Mouse (Mus musculus): ENCODE results near the gene Slmap.
A peak's percentile ranks its signal among the peaks of the same experiment; 100 is the strongest.
"Not testable (repeated sequence)": the region's sequence is repeated elsewhere in the genome, so short reads cannot be mapped to it uniquely, and the experiment has no call there.

Slmap gene

GRCm38 (mm10) chr14:26534757-26535479, at the start of gene Slmap:
TSS of gene Slmap (minus strand) at chr14:26534931.
- peak; percentile 99 for DNase-seq (ENCODE audit: low read depth, low spot score)

- DNase-seq (ENCODE audit: low read depth, low spot score) = no peak
Observed at GRCm38 (mm10) chr14:26583645-26584044, 48.9 kb upstream of the Slmap start.

- DNase-seq (ENCODE audit: low read depth, low spot score) = peak; percentile 79
Observed at GRCm38 (mm10) chr14:26579346-26580343, 44.9 kb upstream of the Slmap start.

- no peak for DNase-seq (ENCODE audit: low read depth, low spot score)
Observed at GRCm38 (mm10) chr14:26578791-26579191, 44.1 kb upstream of the Slmap start.

- no peak for DNase-seq (ENCODE audit: low read depth, low spot score)
Observed at GRCm38 (mm10) chr14:26576255-26576780, 41.6 kb upstream of the Slmap start.

GRCm38 (mm10) chr14:26573556-26573955, 38.8 kb upstream of the Slmap start, which contains the start of gene Dennd6a:
TSS of gene Dennd6a (plus strand) at chr14:26573856.
- DNase-seq (ENCODE audit: low read depth, low spot score) = not testable (repeated sequence)

- DNase-seq (ENCODE audit: low read depth, low spot score) = no peak
Observed at GRCm38 (mm10) chr14:26571951-26572675, 37.4 kb upstream of the Slmap start.

GRCm38 (mm10) chr14:26569880-26570279, 35.1 kb upstream of the Slmap start:
- DNase-seq (ENCODE audit: low read depth, low spot score) = no peak

- no peak for DNase-seq (ENCODE audit: low read depth, low spot score)
Observed at GRCm38 (mm10) chr14:26562247-26562646, 27.5 kb upstream of the Slmap start.

- no peak for DNase-seq (ENCODE audit: low read depth, low spot score)
Observed at GRCm38 (mm10) chr14:26558536-26558935, 23.8 kb upstream of the Slmap start.

- no peak for DNase-seq (ENCODE audit: low read depth, low spot score)
Observed at GRCm38 (mm10) chr14:26557581-26557980, 22.9 kb upstream of the Slmap start.

- no peak for DNase-seq (ENCODE audit: low read depth, low spot score)
Observed at GRCm38 (mm10) chr14:26552853-26553252, 18.1 kb upstream of the Slmap start.

- DNase-seq (ENCODE audit: low read depth, low spot score) = no peak
Observed at GRCm38 (mm10) chr14:26552441-26552840, 17.7 kb upstream of the Slmap start.

- DNase-seq (ENCODE audit: low read depth, low spot score) = no peak
Observed at GRCm38 (mm10) chr14:26550712-26551111, 16.0 kb upstream of the Slmap start.

- DNase-seq (ENCODE audit: low read depth, low spot score) = no peak
Observed at GRCm38 (mm10) chr14:26547516-26548488, 13.1 kb upstream of the Slmap start.

- no peak for DNase-seq (ENCODE audit: low read depth, low spot score)
Observed at GRCm38 (mm10) chr14:26542136-26542535, 7.4 kb upstream of the Slmap start.

GRCm38 (mm10) chr14:26540577-26540976, 5.8 kb upstream of the Slmap start:
- DNase-seq (ENCODE audit: low read depth, low spot score) = no peak

- DNase-seq (ENCODE audit: low read depth, low spot score) = no peak
Observed at GRCm38 (mm10) chr14:26539241-26539640, 4.5 kb upstream of the Slmap start.

- DNase-seq (ENCODE audit: low read depth, low spot score) = peak; percentile 4
Observed at GRCm38 (mm10) chr14:26533821-26534756, 642 bp downstream of the Slmap start.

All from retina, postnatal 7 days (tissue).